Mouse (Mus musculus) forebrain, embryonic 16.5 days (tissue): Measurements from ENCODE around the gene Mcfd2. TPM values are rescaled to one million over a fixed set of nuclear protein-coding genes. Genes with fewer than 3 reads are reported as not detected.

Experiments
- ATAC-seq: fragments of 200-750 bp; cut with Nextera tagmentation; 2 replicates; pipeline ENCODE4 v1.8.0; 2017; ENCODE audit warnings: mild to moderate bottlenecking, moderate library complexity
- H3K27ac ChIP-seq: fragments of 300-500 bp; sonication (generic); 2 replicates; pipeline ENCODE4 v1.5.1; 2014; ENCODE audit warnings: low read length, control low read depth
- H3K27me3 ChIP-seq: fragments of 300-500 bp; sonication (generic); replicated peaks from 2 replicates; pipeline ENCODE4 v1.6.1; 2014; ENCODE audit warnings: low read length; ENCODE audit not compliant: control insufficient read depth, insufficient read depth
- H3K36me3 ChIP-seq: fragments of 300-500 bp; sonication (generic); 2 replicates; pipeline ENCODE4 v1.6.1; 2014; ENCODE audit not compliant: control insufficient read depth, insufficient read depth
- H3K4me1 ChIP-seq: fragments of 300-500 bp; sonication (generic); replicated peaks from 2 replicates; pipeline ENCODE4 v1.6.1; 2014; ENCODE audit warnings: low read length; ENCODE audit not compliant: control insufficient read depth, insufficient read depth
- H3K4me2 ChIP-seq: fragments of 300-500 bp; sonication (generic); 2 replicates; pipeline ENCODE4 v1.6.1; 2014; ENCODE audit warnings: mild to moderate bottlenecking, low read length, control low read depth
- H3K4me3 ChIP-seq: fragments of 300-500 bp; sonication (generic); replicated peaks from 2 replicates; pipeline ENCODE4 v1.5.1; 2014; ENCODE audit warnings: mild to moderate bottlenecking, low read length, control low read depth
- H3K9ac ChIP-seq: fragments of 300-500 bp; sonication (generic); replicated peaks from 2 replicates; pipeline ENCODE4 v1.6.1; 2014; ENCODE audit warnings: low read depth, low read length, control low read depth
- H3K9me3 ChIP-seq: fragments of 300-500 bp; sonication (generic); 2 replicates; pipeline ENCODE4 v1.6.1; 2016; ENCODE audit warnings: low read length; ENCODE audit not compliant: control insufficient read depth
- WGBS: fragments of 180-500 bp; shearing (Covaris S2); extraction: QIAGEN DNeasy Blood & Tissue Kit; methylation state at CpG from one replicate; pipeline ENCODE4 v1.1.7; 2014; 5-methylcytosine and 5-hydroxymethylcytosine counted together
- polyA plus RNA-seq: library from polyadenylated mRNA; unstranded; fragments of >200 nt; fragmentation: Nextera tagmentation; extraction: Ambion mirVana; gene quantifications from 2 replicates; pipeline ENCODE4 v1.2.1, GENCODE M21; 2015

Gene Mcfd2
- polyA plus RNA-seq, 1 experiment from 2014 or later: 54.1 TPM

GRCm38 (mm10) chr17:87291782-87292181 is 26.0 kb upstream of the Mcfd2 start:
- Histone ChIP-seq H3K9me3 (no peaks in the 10 kb centered on the region), H3K27ac (no peak overlapping the region), H3K27me3 (no peaks in the 10 kb centered on the region), H3K4me2 (no peak overlapping the region), H3K9ac (no peak overlapping the region), H3K4me1 (0 out of 2 replicates have a peak, but pooled peaks cover 2% of the 10 kb centered on the region), H3K4me3 (no peak overlapping the region), H3K36me3 (no peaks in the 10 kb centered on the region)
- ATAC-seq: no peak
- 84% methylated on average over 5 of the region's 5 CpGs for WGBS

GRCm38 (mm10) chr17:87291037-87291436 is 25.3 kb upstream of the Mcfd2 start:
- no peak overlapping the region for H3K9ac ChIP-seq
- H3K4me1 ChIP-seq: 0 out of 2 replicates have a peak, but pooled peaks cover 2% of the 10 kb centered on the region
- no peaks in the 10 kb centered on the region for H3K9me3 ChIP-seq
- no peak overlapping the region for H3K27ac ChIP-seq
- H3K36me3 ChIP-seq: no peaks in the 10 kb centered on the region
- no peak overlapping the region for H3K4me2 ChIP-seq
- H3K4me3 ChIP-seq: no peak overlapping the region
- 88% methylated on average over 7 of the region's 7 CpGs for whole genome bisulfite sequencing
- ATAC-seq: no peak
- no peaks in the 10 kb centered on the region for H3K27me3 ChIP-seq

DNA sequence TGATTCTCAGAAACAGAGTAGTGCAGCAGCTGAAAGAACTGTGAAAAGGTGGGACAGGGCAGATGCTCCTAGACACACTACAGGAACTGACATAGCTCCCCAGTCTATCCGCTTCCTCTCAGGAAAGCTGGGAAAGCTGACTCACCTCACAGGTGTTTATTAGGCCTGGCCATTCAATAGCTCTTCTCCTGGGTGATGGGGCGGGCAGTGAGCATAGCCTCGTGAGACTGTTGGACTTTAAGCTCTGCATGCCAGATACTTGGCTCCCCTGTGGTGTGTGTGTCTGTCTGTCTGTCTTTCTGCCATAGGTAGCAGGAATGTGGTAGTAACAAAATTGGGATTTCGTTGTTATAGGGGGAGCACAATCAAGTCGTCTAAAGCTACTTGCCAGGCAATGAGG is 23.6 kb upstream of the Mcfd2 start:
- no peak for ATAC-seq
- no peaks in the 10 kb centered on the region for H3K9me3 ChIP-seq
- H3K4me2 ChIP-seq: no peak overlapping the region
- H3K27me3 ChIP-seq: peaks cover 8% of the 10 kb centered on the region
- H3K27ac ChIP-seq: no peak overlapping the region
- no peak overlapping the region for H3K9ac ChIP-seq
- peaks cover 2% of the 10 kb centered on the region; the same call in 1 of the 2 replicates for H3K4me1 ChIP-seq
- H3K4me3 ChIP-seq: no peak overlapping the region
- no peaks in the 10 kb centered on the region for H3K36me3 ChIP-seq
- 80% methylated on average over 5 of the region's 5 CpGs for WGBS

DNA sequence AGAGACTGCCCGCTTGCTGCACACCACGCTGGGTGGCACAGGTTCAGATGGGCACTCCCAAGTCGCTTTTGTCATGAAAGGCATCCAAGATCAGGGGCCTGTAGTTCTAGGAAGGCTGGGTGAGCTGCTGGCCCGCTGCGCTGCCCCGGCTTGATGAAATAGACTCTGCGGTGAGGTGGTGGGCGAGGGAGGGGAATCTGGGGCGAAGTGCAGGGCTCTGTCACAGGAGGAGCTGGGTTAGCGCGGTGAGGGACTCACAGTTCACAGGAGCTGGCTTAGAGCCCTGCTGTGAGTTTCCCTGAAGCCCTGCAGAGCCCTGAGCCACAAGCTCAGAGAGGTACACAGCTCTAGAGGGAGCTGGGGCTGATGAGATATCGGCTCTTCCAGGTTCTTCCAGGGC is 22.4 kb upstream of the Mcfd2 start:
- peaks cover 19% of the 10 kb centered on the region for H3K27me3 ChIP-seq
- H3K4me2 ChIP-seq: no peak overlapping the region
- no peak overlapping the region for H3K27ac ChIP-seq
- ATAC-seq: no peak
- H3K36me3 ChIP-seq: no peaks in the 10 kb centered on the region
- H3K9me3 ChIP-seq: no peaks in the 10 kb centered on the region
- no peak overlapping the region; the same call in 1 of the 2 replicates for H3K9ac ChIP-seq
- WGBS: 21% methylated on average over 12 of the region's 12 CpGs
- no peak overlapping the region for H3K4me3 ChIP-seq
- H3K4me1 ChIP-seq: peaks cover 13% of the 10 kb centered on the region

DNA sequence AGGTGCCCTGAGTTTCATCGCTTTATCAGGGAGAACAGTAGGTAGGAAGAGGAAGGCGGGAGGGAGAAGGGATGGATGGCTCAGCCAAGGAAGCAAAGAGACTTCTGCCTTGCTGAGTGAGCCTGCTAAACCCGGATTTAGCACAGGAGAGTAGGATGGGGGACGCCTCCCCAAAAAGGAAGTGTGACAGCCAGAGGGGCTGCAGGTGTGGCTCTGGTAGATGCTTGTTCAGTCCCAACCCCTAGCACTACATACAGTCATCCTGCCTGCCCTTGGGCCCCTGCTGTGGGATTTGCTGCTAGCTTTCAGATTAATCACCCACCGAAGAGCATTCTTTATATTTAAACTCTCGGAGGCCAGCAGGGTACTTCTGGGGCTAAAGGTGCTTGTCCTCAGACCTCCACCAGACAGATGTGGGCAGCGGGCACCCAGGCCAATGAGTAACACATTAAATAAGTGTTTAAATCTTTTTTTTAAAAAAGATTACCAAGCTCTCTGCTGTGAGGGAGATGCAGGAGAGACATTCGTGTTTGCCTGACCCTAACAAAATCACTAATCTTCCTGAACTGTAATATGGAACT is 21.6 kb upstream of the Mcfd2 start:
- no peak overlapping the region for H3K9ac ChIP-seq
- H3K4me1 ChIP-seq: peaks cover 14% of the 10 kb centered on the region
- no peaks in the 10 kb centered on the region for H3K36me3 ChIP-seq
- no peak overlapping the region for H3K4me2 ChIP-seq
- H3K27ac ChIP-seq: no peak overlapping the region
- WGBS: 49% methylated on average over 8 of the region's 8 CpGs
- peaks cover 20% of the 10 kb centered on the region for H3K27me3 ChIP-seq
- H3K4me3 ChIP-seq: no peak overlapping the region
- no peaks in the 10 kb centered on the region for H3K9me3 ChIP-seq
- ATAC-seq: no peak

- peaks cover 19% of the 10 kb centered on the region for H3K4me1 ChIP-seq
- 66% methylated on average over 8 of the region's 8 CpGs for WGBS
- peaks cover 20% of the 10 kb centered on the region for H3K27me3 ChIP-seq
- no peak overlapping the region for H3K27ac ChIP-seq
- H3K36me3 ChIP-seq: no peaks in the 10 kb centered on the region
- no peak overlapping the region for H3K9ac ChIP-seq
- H3K4me3 ChIP-seq: no peak overlapping the region
- no peaks in the 10 kb centered on the region for H3K9me3 ChIP-seq
- no peak overlapping the region for H3K4me2 ChIP-seq
- no peak for ATAC-seq
Measured at GRCm38 (mm10) chr17:87286481-87287143, 20.9 kb upstream of the Mcfd2 start.

DNA sequence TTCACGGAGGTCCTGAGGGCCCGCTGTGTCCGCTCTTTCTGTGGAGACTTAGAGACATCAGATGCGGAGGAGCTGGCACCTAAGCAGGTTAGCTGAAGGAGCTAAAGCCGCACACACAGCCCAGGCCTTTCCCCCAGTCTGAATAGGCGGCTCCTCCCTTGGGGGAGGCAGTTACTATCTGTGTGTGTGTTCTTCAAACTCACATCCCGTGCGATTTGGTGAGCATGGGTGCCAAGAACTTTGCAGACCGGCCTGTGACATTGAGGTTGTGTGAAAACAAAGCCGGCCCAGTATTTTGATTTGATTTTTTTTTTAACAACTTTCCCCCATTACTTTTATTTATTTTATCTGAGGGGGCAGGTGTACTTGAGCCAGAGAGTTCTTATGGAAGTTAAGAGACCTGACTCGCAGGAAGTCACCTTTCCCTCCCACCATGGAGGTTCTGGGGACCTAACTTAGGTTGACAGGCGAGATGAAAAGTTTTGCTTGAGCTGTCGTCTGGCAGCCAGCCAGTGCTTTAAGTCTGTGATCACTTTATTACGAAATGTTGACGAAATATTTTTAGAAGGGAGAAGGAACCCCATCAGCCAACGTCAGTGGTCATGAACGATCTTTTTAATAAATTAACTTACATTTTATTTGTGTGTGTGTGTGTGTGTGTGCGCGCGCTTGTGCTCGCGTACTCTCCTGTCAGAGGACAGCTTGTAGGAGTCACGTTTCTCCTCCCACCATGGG is 20.2 kb upstream of the Mcfd2 start:
- Histone ChIP-seq H3K9me3 (no peaks in the 10 kb centered on the region), H3K4me3 (no peak overlapping the region), H3K9ac (no peak overlapping the region), H3K27ac (no peak overlapping the region), H3K4me2 (no peak overlapping the region), H3K36me3 (no peaks in the 10 kb centered on the region), H3K27me3 (peaks cover 20% of the 10 kb centered on the region), H3K4me1 (peaks cover 24% of the 10 kb centered on the region)
- 75% methylated on average over 23 of the region's 23 CpGs for WGBS
- no peak for ATAC-seq

DNA sequence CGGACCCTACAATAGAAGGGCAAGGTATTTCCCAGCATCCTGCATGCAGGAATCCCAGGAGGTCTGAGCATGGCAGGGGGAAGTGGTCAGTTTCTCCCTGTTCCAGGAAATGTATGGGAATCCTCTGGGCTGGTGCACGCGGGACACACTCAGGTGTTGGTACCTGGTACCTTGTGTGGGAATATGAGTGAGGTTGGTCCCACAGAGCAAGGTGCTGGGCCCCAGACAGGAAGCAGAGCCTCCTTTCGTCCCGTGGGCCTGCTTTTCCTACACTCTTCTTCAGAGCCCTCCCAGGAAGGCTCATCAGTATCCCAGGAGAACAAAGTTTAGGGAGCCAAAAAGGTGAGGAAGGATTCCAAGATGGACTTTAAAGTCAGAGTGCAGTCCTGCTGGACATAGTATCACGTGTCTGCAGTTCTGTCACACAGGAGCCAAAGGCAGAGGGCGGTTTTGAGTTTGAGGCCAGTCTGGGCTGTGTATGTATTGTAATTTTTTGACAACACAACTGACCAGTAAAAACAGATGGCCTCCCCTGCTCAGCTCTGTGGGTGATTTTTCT is 18.8 kb upstream of the Mcfd2 start:
- peaks cover 23% of the 10 kb centered on the region for H3K27me3 ChIP-seq
- no peak overlapping the region for H3K4me3 ChIP-seq
- no peak for ATAC-seq
- no peaks in the 10 kb centered on the region for H3K36me3 ChIP-seq
- H3K4me2 ChIP-seq: no peak overlapping the region
- H3K27ac ChIP-seq: no peak overlapping the region
- 65% methylated on average over 7 of the region's 7 CpGs for WGBS
- H3K9ac ChIP-seq: no peak overlapping the region
- no peaks in the 10 kb centered on the region for H3K9me3 ChIP-seq
- H3K4me1 ChIP-seq: peaks cover 24% of the 10 kb centered on the region

DNA sequence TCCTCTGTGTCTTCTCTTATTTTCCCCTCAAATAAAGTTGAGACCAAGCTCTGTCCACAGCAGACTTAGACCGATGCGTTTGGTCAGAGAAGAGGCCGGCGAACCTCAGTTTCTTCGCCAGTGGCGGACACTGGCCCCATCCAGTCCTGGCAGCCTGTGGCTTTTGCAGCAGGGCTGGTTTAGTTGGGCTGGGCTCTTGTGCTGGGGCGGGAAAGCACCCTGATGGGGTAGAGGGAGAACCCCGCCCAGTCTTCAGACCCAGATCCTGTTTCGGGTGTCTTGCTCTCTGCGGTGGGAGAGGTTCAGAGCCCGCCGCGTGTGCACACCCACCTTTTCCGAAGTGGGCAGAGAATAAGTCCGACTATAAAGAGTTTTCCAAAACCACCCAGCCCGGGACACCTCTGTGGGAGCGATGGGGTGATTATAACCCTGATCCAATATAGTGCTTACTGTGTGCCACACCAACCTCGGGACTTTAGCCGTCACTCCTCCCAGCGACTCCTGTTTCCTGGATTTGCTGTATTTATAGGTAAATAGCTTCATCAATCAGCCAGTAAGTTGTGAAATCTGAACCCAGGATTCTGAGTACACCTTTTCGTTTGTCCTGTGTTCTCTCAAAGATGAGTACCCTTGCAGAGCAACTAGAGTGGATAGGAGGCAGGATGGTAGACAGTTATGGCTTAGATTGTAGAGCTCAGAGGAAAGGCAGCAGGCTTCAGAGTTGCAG is 18.2 kb upstream of the Mcfd2 start:
- Histone ChIP-seq H3K36me3 (no peaks in the 10 kb centered on the region), H3K9ac (no peak overlapping the region), H3K4me3 (peak overlapping the region; percentile 62), H3K9me3 (no peaks in the 10 kb centered on the region), H3K4me1 (peaks cover 24% of the 10 kb centered on the region), H3K27me3 (peaks cover 23% of the 10 kb centered on the region), H3K27ac (no peak overlapping the region), H3K4me2 (peak overlapping the region; percentile 83)
- 8% methylated on average over 21 of the region's 21 CpGs for WGBS
- ATAC-seq: no peak
